ENCODE assay signal across 11 mouse cellular contexts in genomic region chr11:106058020-106058419, GRCm38 (mm10).
"Had no signal": no experiment of that assay in that cellular context is flagged by ENCODE, and none has a peak within 500 bp of the region (broad histone marks: within the 10 kb centered on the region; RNA-seq: fewer than 3 reads in every experiment).

No protein-coding gene starts in this region.

- H3K27ac ChIP-seq: kidney, postnatal 0 days; limb, embryonic 10.5 days; lung, embryonic 15.5 days; midbrain, embryonic 13.5 days had no signal

- H3K4me3 ChIP-seq: limb, embryonic 10.5 days; lung, embryonic 15.5 days; midbrain, embryonic 13.5 days had no signal

- DNase-seq: kidney, adult 11 months; kidney, adult 9 months; kidney, postnatal 36 days; right cerebral cortex, adult 18-20 months; spleen, adult 18-20 months; thymus, adult 18-20 months; thymus, postnatal 36 days had no signal

- H3K27me3 ChIP-seq: lung, embryonic 15.5 days; midbrain, embryonic 13.5 days had no signal

- H3K4me1 ChIP-seq: limb, embryonic 10.5 days; lung, embryonic 15.5 days; midbrain, embryonic 13.5 days had no signal
